Comparison of ENCODE assay signal across 19 mouse cellular contexts in genomic region chr10:77084568-77084967, GRCm38 (mm10). TPM values are rescaled to one million over a fixed set of nuclear protein-coding genes. Genes with fewer than 3 reads are reported as not detected.
DNase-seq lines count a peak whose midpoint lies in the region; ATAC-seq lines count a peak whose summit lies in the region.
"Had no signal": no experiment of that assay in that cellular context is flagged by ENCODE, and none has a peak within 500 bp of the region (broad histone marks: within the 10 kb centered on the region; RNA-seq: fewer than 3 reads in every experiment).

No protein-coding gene starts in this region.

- H3K4me3 ChIP-seq in stomach, embryonic 16.5 days (replicated peaks; ENCODE audit: low read length): no peak overlapping the region
- H3K4me3 ChIP-seq in forebrain, embryonic 14.5 days (ENCODE audit: low read depth, low read length): no peak overlapping the region
- H3K4me3 ChIP-seq: forebrain, embryonic 10.5 days; heart, embryonic 13.5 days; hindbrain, embryonic 13.5 days; intestine, embryonic 15.5 days; limb, embryonic 12.5 days had no signal

- H3K4me1 ChIP-seq in stomach, embryonic 16.5 days (ENCODE audit: control insufficient read depth, insufficient read depth, low read length): peaks cover 13% of the 10 kb centered on the region
- H3K4me1 ChIP-seq in forebrain, embryonic 14.5 days (ENCODE audit: control insufficient read depth, insufficient read depth, low read length): no peaks in the 10 kb centered on the region
- H3K4me1 ChIP-seq: limb, embryonic 12.5 days had no signal

- ATAC-seq in stomach, embryonic 16.5 days (ENCODE audit: insufficient read depth, low FRiP score): peak; percentile 59; the same call in 1 of the 2 replicates
- ATAC-seq in forebrain, embryonic 14.5 days: no peak
- ATAC-seq: intestine, embryonic 15.5 days had no signal

- H3K9ac ChIP-seq in stomach, embryonic 16.5 days (ENCODE audit: low read length): no peak overlapping the region
- no peak overlapping the region for H3K9ac ChIP-seq in forebrain, embryonic 14.5 days (ENCODE audit: low read length)
- H3K9ac ChIP-seq: heart, embryonic 13.5 days; hindbrain, embryonic 13.5 days; intestine, embryonic 15.5 days; limb, embryonic 12.5 days; liver, embryonic 14.5 days had no signal

- no peak overlapping the region for H3K4me2 ChIP-seq in stomach, embryonic 16.5 days (ENCODE audit: low read depth, low read length)
- H3K4me2 ChIP-seq in forebrain, embryonic 14.5 days (ENCODE audit: low read length): no peak overlapping the region
- H3K4me2 ChIP-seq: heart, embryonic 13.5 days; hindbrain, embryonic 13.5 days; intestine, embryonic 15.5 days; limb, embryonic 12.5 days had no signal

- WGBS in stomach, embryonic 16.5 days: 34% methylated on average over 1 of the region's 1 CpGs
- WGBS in forebrain, embryonic 14.5 days: 88% methylated on average over 1 of the region's 1 CpGs

- H3K36me3 ChIP-seq in stomach, embryonic 16.5 days (ENCODE audit: control insufficient read depth, insufficient read depth, low read length): no peaks in the 10 kb centered on the region
- 0 out of 2 replicates have a peak, but pooled peaks cover 6% of the 10 kb centered on the region for H3K36me3 ChIP-seq in forebrain, embryonic 14.5 days (ENCODE audit: control insufficient read depth, insufficient read depth, low read length)
- H3K36me3 ChIP-seq: hindbrain, embryonic 13.5 days; intestine, embryonic 15.5 days had no signal

- peak overlapping the region; percentile 50; the same call in 1 of the 2 replicates for H3K27ac ChIP-seq in stomach, embryonic 16.5 days (ENCODE audit: low read length)
- no peak overlapping the region for H3K27ac ChIP-seq in forebrain, embryonic 14.5 days (ENCODE audit: low read depth, low read length)
- H3K27ac ChIP-seq: forebrain, embryonic 10.5 days; heart, embryonic 13.5 days; hindbrain, embryonic 13.5 days; intestine, embryonic 15.5 days; limb, embryonic 12.5 days; liver, embryonic 14.5 days had no signal

- H3K27me3 ChIP-seq in stomach, embryonic 16.5 days (ENCODE audit: control insufficient read depth, insufficient read depth, low read length): no peaks in the 10 kb centered on the region
- no peaks in the 10 kb centered on the region for H3K27me3 ChIP-seq in forebrain, embryonic 14.5 days (replicated peaks; ENCODE audit: control insufficient read depth, insufficient read depth, low read length)
- H3K27me3 ChIP-seq: heart, embryonic 13.5 days; hindbrain, embryonic 13.5 days; intestine, embryonic 15.5 days; limb, embryonic 12.5 days had no signal

- H3K9me3 ChIP-seq in stomach, embryonic 16.5 days (replicated peaks; ENCODE audit: control insufficient read depth, low read length): no peaks in the 10 kb centered on the region
- H3K9me3 ChIP-seq in forebrain, embryonic 14.5 days (replicated peaks; ENCODE audit: control insufficient read depth, low read length): no peaks in the 10 kb centered on the region
- H3K9me3 ChIP-seq: forebrain, embryonic 10.5 days; heart, embryonic 13.5 days; hindbrain, embryonic 13.5 days; intestine, embryonic 15.5 days; limb, embryonic 12.5 days had no signal

- DNase-seq in adrenal gland, adult 2 months: peak; percentile 84
- DNase-seq in adrenal gland, adult 18-20 months (ENCODE audit: low spot score in 2 of 2): no peak
- peak; percentile 46 to 61 for DNase-seq in kidney, postnatal 4 days
- no peak for DNase-seq in kidney, adult 18-20 months
- DNase-seq in urinary bladder, postnatal 14 days (ENCODE audit: low spot score): peak; percentile 49
- no peak for DNase-seq in urinary bladder, adult 18-20 months (ENCODE audit: low spot score in 2 of 2)
- DNase-seq in forebrain, embryonic 14.5 days (ENCODE audit: low spot score): no peak
- DNase-seq: cerebellum, adult 11 months; cerebellum, postnatal 36 days; gastrocnemius, postnatal 14 days; retina, postnatal 1 day; thymus, postnatal 4 days had no signal

RNA-seq across cellular contexts. Expression of gene Slc19a1, which starts 52.5 kb away (rescaled TPM):
- total RNA-seq in adrenal gland, adult 2 months (2021): 10 to 100 TPM; 17.4 to 24.1 TPM
- polyA plus RNA-seq in adrenal gland, adult 2 months (2012; rRNA removed): 103 and 105 TPM in 2 replicates
- total RNA-seq in adrenal gland, adult 18-20 months (2021): 10 to 100 TPM; 17.6 to 26.6 TPM
- 32.3 and 34.6 TPM in 2 replicates for polyA plus RNA-seq in stomach, embryonic 16.5 days (2015; fragmentation: Nextera tagmentation; extraction: Ambion mirVana)
- polyA plus RNA-seq in forebrain, embryonic 14.5 days (2014; fragmentation: Nextera tagmentation; extraction: Ambion mirVana): 33.1 and 38.0 TPM in 2 replicates

Comparison
In these comparisons a context has a peak if more than half of its experiments do, and no peak if none do; other contexts are left out.
1. DNase-seq: peak in adrenal gland, adult 2 months (single experiment), kidney, postnatal 4 days (2 of 2) and urinary bladder, postnatal 14 days (single experiment); none in adrenal gland, adult 18-20 months (0 of 2), kidney, adult 18-20 months (single experiment), urinary bladder, adult 18-20 months (0 of 2) and forebrain, embryonic 14.5 days (single experiment).